21 mouse cellular contexts compared by ENCODE assay signal in genomic region chr2:24449111-24449510, GRCm38 (mm10). TPM values are rescaled to one million over a fixed set of nuclear protein-coding genes. Genes with fewer than 3 reads are reported as not detected.
"Had no signal": no experiment of that assay in that cellular context is flagged by ENCODE, and none has a peak within 500 bp of the region (broad histone marks: within the 10 kb centered on the region; RNA-seq: fewer than 3 reads in every experiment).

No protein-coding gene starts in this region.

- H3K27me3 ChIP-seq: midbrain, embryonic 12.5 days; neural tube, embryonic 13.5 days; neural tube, embryonic 15.5 days had no signal

- H3K4me1 ChIP-seq: midbrain, embryonic 12.5 days had no signal

- H3K27ac ChIP-seq: midbrain, embryonic 10.5 days; midbrain, embryonic 12.5 days; neural tube, embryonic 13.5 days; neural tube, embryonic 15.5 days had no signal

- H3K4me2 ChIP-seq: lung, embryonic 14.5 days; midbrain, embryonic 12.5 days; neural tube, embryonic 13.5 days; neural tube, embryonic 15.5 days had no signal

- ATAC-seq: midbrain, embryonic 16.5 days had no signal

- H3K9ac ChIP-seq: lung, embryonic 14.5 days; midbrain, embryonic 12.5 days; neural tube, embryonic 13.5 days; neural tube, embryonic 15.5 days had no signal

- H3K36me3 ChIP-seq: midbrain, embryonic 10.5 days; midbrain, embryonic 12.5 days; neural tube, embryonic 13.5 days; neural tube, embryonic 15.5 days had no signal

- DNase-seq: lung, adult 18-20 months; lung, embryonic 14.5 days; lung, postnatal 10 days; lung, postnatal 4 days; midbrain, embryonic 14.5 days; retina, postnatal 1 day; right cerebral cortex, adult 18-20 months; right cerebral cortex, postnatal 25 days; right cerebral cortex, postnatal 4 days; spleen, adult 18-20 months; thymus, adult 18-20 months; thymus, postnatal 14 days; thymus, postnatal 36 days had no signal

- H3K9me3 ChIP-seq: midbrain, embryonic 10.5 days; midbrain, embryonic 12.5 days; neural tube, embryonic 13.5 days; neural tube, embryonic 15.5 days had no signal

- H3K4me3 ChIP-seq: midbrain, embryonic 10.5 days; midbrain, embryonic 12.5 days; myocyte; neural tube, embryonic 13.5 days; neural tube, embryonic 15.5 days had no signal

RNA-seq across cellular contexts. Expression of gene Pax8, which starts 26.3 kb away (rescaled TPM):
- total RNA-seq: megakaryocyte-erythroid progenitor cell, adult 5-6 weeks had no signal
- polyA plus RNA-seq: lung, embryonic 14.5 days; lung, embryonic 16.5 days; myocyte had no signal
